20 mouse cellular contexts compared by ENCODE assay signal in genomic region chr13:37195857-37196256, GRCm38 (mm10).
DNase-seq lines count a peak whose midpoint lies in the region; ATAC-seq and TF ChIP-seq lines count a peak whose summit lies in the region.
"Had no signal": no experiment of that assay in that cellular context is flagged by ENCODE, and none has a peak within 500 bp of the region (broad histone marks: within the 10 kb centered on the region; RNA-seq: fewer than 3 reads in every experiment).

No protein-coding gene starts in this region.

- dilution Hi-C loops in CH12.LX (cut with MboI; ENCODE audit: extremely low pct_ligation_motif_present, extremely low pct_unique_long_range_greater_than_20kb, low sequenced_read_pairs), result no loop called here

- TF ChIP-seq POLR2A in CH12.LX (IDR thresholded peaks at IDR 0.05; ENCODE audit: low read depth, low read length), result no peak

- no peak for TF ChIP-seq CTCF in CH12.LX (conservative IDR thresholded peaks at IDR 0.05 in 1 of 2, IDR thresholded peaks at IDR 0.05 in 1 of 2; ENCODE audit: low read depth in 2 of 2, low read length in 2 of 2)

- 85% methylated on average over 1 of the region's 1 CpGs for WGBS in intestine, embryonic 15.5 days

- in situ Hi-C loops in CH12.LX (cut with MboI; ENCODE audit: low pct_ligation_motif_present, low pct_unique_long_range_greater_than_20kb, low sequenced_read_pairs) (no loop called here), ES-E14 (cut with MboI; ENCODE audit: low sequenced_read_pairs in 2 of 2, unreplicated experiment in 2 of 2) (no loop called here)

- H3K4me3 ChIP-seq in CH12.LX (replicated peaks in 1 of 3; ENCODE audit: low read depth in 2 of 3, low read length in 2 of 3, poor library complexity in 1 of 3) (no peak overlapping the region), ES-E14 (ENCODE audit: insufficient read depth in 1 of 2, low read depth in 1 of 2, low read length in 2 of 2, poor library complexity in 1 of 2, severe bottlenecking in 1 of 2) (no peak overlapping the region)
- H3K4me3 ChIP-seq in intestine, embryonic 15.5 days (replicated peaks), result no peak overlapping the region

- no peaks in the 10 kb centered on the region for H3K79me2 ChIP-seq in CH12.LX (replicated peaks; ENCODE audit: control insufficient read depth, extremely low read depth, insufficient read depth, poor library complexity, severe bottlenecking)

- no peak for ATAC-seq in intestine, embryonic 15.5 days
- ATAC-seq: activated CD4-positive, CD25-positive, alpha-beta regulatory T cell, adult 4 months; CD4-positive, CD25-positive, alpha-beta regulatory T cell, adult 4 months; Patski had no signal

- TF ChIP-seq RAD21 in CH12.LX (IDR thresholded peaks at IDR 0.05; ENCODE audit: low read depth, low read length), result no peak

- H3K9ac ChIP-seq in CH12.LX (ENCODE audit: insufficient read depth, low read depth) (no peak overlapping the region), ES-E14 (ENCODE audit: insufficient read depth, low read depth, low read length, poor library complexity, severe bottlenecking) (no peak overlapping the region)
- no peak overlapping the region for H3K9ac ChIP-seq in intestine, embryonic 15.5 days

- H3K27ac ChIP-seq in CH12.LX (ENCODE audit: insufficient read depth, low read depth), result no peak overlapping the region
- H3K27ac ChIP-seq in ES-E14 (ENCODE audit: insufficient read depth, low read depth, low read length, poor library complexity, severe bottlenecking), result no peak overlapping the region
- H3K27ac ChIP-seq in intestine, embryonic 15.5 days, result no peak overlapping the region

- H3K36me3 ChIP-seq in CH12.LX (replicated peaks in 1 of 2; ENCODE audit: control insufficient read depth in 1 of 2, insufficient read depth in 1 of 2, low read length in 1 of 2) (no peaks in the 10 kb centered on the region), ES-E14 (ENCODE audit: control insufficient read depth, insufficient read depth, low read length, poor library complexity, severe bottlenecking) (no peaks in the 10 kb centered on the region)
- no peaks in the 10 kb centered on the region for H3K36me3 ChIP-seq in intestine, embryonic 15.5 days
- H3K36me3 ChIP-seq: G1E had no signal

- no peaks in the 10 kb centered on the region for H3K27me3 ChIP-seq in CH12.LX (replicated peaks)
- no peaks in the 10 kb centered on the region for H3K27me3 ChIP-seq in intestine, embryonic 15.5 days (replicated peaks)
- H3K27me3 ChIP-seq: Patski had no signal

- no peaks in the 10 kb centered on the region for H3K4me1 ChIP-seq in CH12.LX (ENCODE audit: control insufficient read depth in 1 of 2, insufficient read depth in 2 of 2)
- H3K4me1 ChIP-seq in ES-E14 (ENCODE audit: control insufficient read depth in 2 of 2, insufficient read depth in 2 of 2, low read length in 2 of 2, poor library complexity in 1 of 2), result no peaks in the 10 kb centered on the region
- no peaks in the 10 kb centered on the region for H3K4me1 ChIP-seq in intestine, embryonic 15.5 days (replicated peaks)

- H3K9me3 ChIP-seq in CH12.LX (replicated peaks; ENCODE audit: low read length) (no peaks in the 10 kb centered on the region), ES-E14 (ENCODE audit: control insufficient read depth, insufficient read depth, low read depth, low read length) (no peaks in the 10 kb centered on the region)
- no peaks in the 10 kb centered on the region for H3K9me3 ChIP-seq in intestine, embryonic 15.5 days
- H3K9me3 ChIP-seq: G1E had no signal

- H3K4me2 ChIP-seq in CH12.LX (ENCODE audit: insufficient read depth, low read depth, poor library complexity, severe bottlenecking), result no peak overlapping the region
- no peak overlapping the region for H3K4me2 ChIP-seq in intestine, embryonic 15.5 days (replicated peaks)

- DNase-seq in CH12.LX (ENCODE audit: extremely low read depth), result no peak
- no peak for DNase-seq in ES-E14 (ENCODE audit: low read depth, low spot score)
- DNase-seq in kidney, postnatal 36 days, result no peak
- DNase-seq: adrenal gland, adult 2 months; adrenal gland, adult 8-10 months; adrenal gland, postnatal 10 days; adrenal gland, postnatal 14 days; adrenal gland, postnatal 25 days; adrenal gland, postnatal 36 days; B cell, adult 2 months; cerebellum, adult 11 months; cerebellum, adult 11-12 months; cerebellum, adult 18-20 months; cerebellum, adult 2 months; cerebellum, adult 8-10 months had no signal

- TF ChIP-seq EP300 in CH12.LX (IDR thresholded peaks at IDR 0.05; ENCODE audit: low read length), result no peak

TF ChIP-seq in CH12.LX, 34 proteins besides CTCF, POLR2A, EP300 and RAD21:
- TF ChIP-seq MAFK (IDR thresholded peaks at IDR 0.05; ENCODE audit: insufficient replicate concordance, low read length), result peak; percentile 73
- no peak for TF ChIP-seq MEF2A (IDR thresholded peaks at IDR 0.05; ENCODE audit: borderline replicate concordance, low read depth, low read length)

TF ChIP-seq in ES-E14, 5 proteins besides CTCF, POLR2A, EP300 and RAD21:
- TF ChIP-seq MAFK (IDR thresholded peaks at IDR 0.05; ENCODE audit: insufficient read depth, low read depth, low read length) (peak; percentile 75), HCFC1 (IDR thresholded peaks at IDR 0.05; ENCODE audit: borderline replicate concordance, insufficient read depth, low read length) (no peak)
